Mouse (Mus musculus) cerebellum, adult 2 months (tissue): ENCODE results near the gene Fdx1.
A peak's percentile ranks its signal among the peaks of the same experiment; 100 is the strongest.

ENCODE experiments used
- CTCF ChIP-seq: fragments of 200-500 bp; IDR thresholded peaks from 2 replicates; pipeline ENCODE4 v1.5.1; 2011; ENCODE audit warnings: low read depth, mild to moderate bottlenecking, control low read depth, low read length, moderate library complexity, borderline replicate concordance; ENCODE audit not compliant: insufficient read depth
- POLR2A ChIP-seq: fragments of 200-500 bp; IDR thresholded peaks from 2 replicates; pipeline ENCODE4 v1.6.1; 2011; ENCODE audit warnings: low read length, control low read depth, borderline replicate concordance; ENCODE audit not compliant: insufficient read depth

DNA sequence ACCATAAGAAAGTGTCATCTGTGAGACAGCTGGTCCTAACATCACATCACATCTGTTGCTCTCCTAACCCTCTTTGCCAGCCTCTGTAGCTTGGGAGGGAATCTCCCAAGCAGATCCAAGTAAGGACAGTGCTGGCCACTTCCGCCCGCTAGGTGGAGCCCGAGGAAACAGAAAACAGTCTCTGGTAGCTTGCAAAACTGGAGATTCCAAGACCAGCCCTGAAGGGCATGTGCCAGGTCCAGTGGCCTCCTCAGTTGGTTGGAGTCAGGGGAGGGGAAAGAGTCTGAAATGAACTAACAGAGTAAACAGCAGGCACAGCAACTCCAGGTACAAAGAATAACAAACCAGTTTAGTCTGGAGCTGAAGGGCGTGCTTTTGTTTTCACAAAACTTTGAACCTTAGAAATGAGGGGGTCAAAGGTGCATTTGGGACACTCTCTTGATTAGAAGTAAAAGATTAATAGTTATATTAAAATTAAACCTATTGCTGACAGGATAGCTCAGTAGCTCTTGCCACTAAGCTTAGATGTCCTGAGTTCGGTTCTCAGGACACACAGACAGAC lies 14.2 kb upstream of the Fdx1 start:
- TF ChIP-seq CTCF (peak; percentile 75), POLR2A (no peak)
